Mouse (Mus musculus) heart, embryonic 12.5 days (tissue): ENCODE measurements around the gene Arhgef12. TPM values are rescaled to one million over a fixed set of nuclear protein-coding genes. Genes with fewer than 3 reads are reported as not detected.

ENCODE experiments used
- ATAC-seq: fragments of 200-750 bp; cut with Nextera tagmentation; 2 replicates; pipeline ENCODE4 v1.8.0; 2017; ENCODE audit warnings: moderate TSS enrichment, moderate library complexity; ENCODE audit not compliant: insufficient number of reproducible peaks, low FRiP score
- H3K27ac ChIP-seq: fragments of 300-500 bp; sonication (generic); 2 replicates; pipeline ENCODE4 v1.5.1; 2016; ENCODE audit warnings: mild to moderate bottlenecking, moderate library complexity; ENCODE audit not compliant: poor library complexity, severe bottlenecking
- H3K27me3 ChIP-seq: fragments of 300-500 bp; sonication (generic); replicated peaks from 2 replicates; pipeline ENCODE4 v1.6.1; 2016; ENCODE audit warnings: mild to moderate bottlenecking, moderate library complexity
- H3K36me3 ChIP-seq: fragments of 300-500 bp; sonication (generic); 2 replicates; pipeline ENCODE4 v1.6.1; 2016; ENCODE audit warnings: mild to moderate bottlenecking, moderate library complexity
- H3K4me1 ChIP-seq: fragments of 300-500 bp; sonication (generic); replicated peaks from 2 replicates; pipeline ENCODE4 v1.6.1; 2016; ENCODE audit warnings: mild to moderate bottlenecking
- H3K4me2 ChIP-seq: fragments of 300-500 bp; sonication (generic); 2 replicates; pipeline ENCODE4 v1.6.1; 2016; ENCODE audit warnings: mild to moderate bottlenecking, moderate library complexity
- H3K4me3 ChIP-seq: fragments of 300-500 bp; sonication (generic); 2 replicates; pipeline ENCODE4 v1.5.1; 2016; ENCODE audit warnings: mild to moderate bottlenecking
- H3K9ac ChIP-seq: fragments of 300-500 bp; sonication (generic); 2 replicates; pipeline ENCODE4 v1.6.1; 2016; ENCODE audit warnings: mild to moderate bottlenecking, moderate library complexity
- H3K9me3 ChIP-seq: fragments of 300-500 bp; sonication (generic); replicated peaks from 2 replicates; pipeline ENCODE4 v1.6.1; 2016; ENCODE audit warnings: mild to moderate bottlenecking, moderate library complexity
- WGBS: fragments of 180-500 bp; shearing (Covaris S2); methylation state at CpG from one replicate; pipeline ENCODE4 v1.1.7; 2016; 5-methylcytosine and 5-hydroxymethylcytosine counted together
- polyA plus RNA-seq: library from polyadenylated mRNA; unstranded; fragments of >200 nt; fragmentation: Nextera tagmentation; extraction: Ambion mirVana; gene quantifications from 2 replicates; pipeline ENCODE4 v1.2.1, GENCODE M21; 2016

Gene Arhgef12
- polyA plus RNA-seq, 1 experiment from 2014 or later = 13.9 TPM

DNA sequence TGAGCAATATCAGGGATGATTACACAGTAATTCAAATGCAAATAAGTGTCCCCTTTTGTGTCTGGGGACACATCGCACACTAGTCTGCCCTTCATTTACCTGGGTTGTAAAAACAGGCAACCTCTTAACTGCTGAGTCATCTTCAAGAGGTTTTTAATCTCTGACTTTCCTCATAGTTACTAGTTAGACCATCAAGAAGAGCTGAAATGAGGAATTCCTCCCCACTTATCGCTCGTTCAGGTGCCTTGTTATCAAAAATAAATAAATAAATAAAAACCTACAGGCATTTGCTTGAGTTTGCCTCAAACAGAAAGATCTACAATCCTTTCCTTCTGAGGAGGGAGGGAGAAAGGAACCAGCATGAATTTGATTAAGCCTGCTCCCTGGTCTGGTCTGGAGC lies 1.7 kb upstream of the Arhgef12 start:
- Histone ChIP-seq H3K4me3 (no peak overlapping the region), H3K9ac (no peak overlapping the region), H3K4me1 (peaks cover 12% of the 10 kb centered on the region), H3K36me3 (peaks cover 19% of the 10 kb centered on the region), H3K27ac (no peak overlapping the region), H3K4me2 (no peak overlapping the region), H3K27me3 (no peaks in the 10 kb centered on the region), H3K9me3 (no peaks in the 10 kb centered on the region)
- ATAC-seq = no peak
- 74% methylated on average over 3 of the region's 3 CpGs for WGBS

- no peak overlapping the region for H3K27ac ChIP-seq
- WGBS = 73% methylated on average over 1 of the region's 1 CpGs
- peaks cover 19% of the 10 kb centered on the region for H3K36me3 ChIP-seq
- H3K4me3 ChIP-seq = no peak overlapping the region
- no peaks in the 10 kb centered on the region for H3K27me3 ChIP-seq
- H3K9ac ChIP-seq = no peak overlapping the region
- H3K4me2 ChIP-seq = no peak overlapping the region
- ATAC-seq = no peak
- peaks cover 16% of the 10 kb centered on the region for H3K4me1 ChIP-seq
- no peaks in the 10 kb centered on the region for H3K9me3 ChIP-seq
Measured at GRCm38 (mm10) chr9:43108081-43108480, 1.0 kb upstream of the Arhgef12 start.

DNA sequence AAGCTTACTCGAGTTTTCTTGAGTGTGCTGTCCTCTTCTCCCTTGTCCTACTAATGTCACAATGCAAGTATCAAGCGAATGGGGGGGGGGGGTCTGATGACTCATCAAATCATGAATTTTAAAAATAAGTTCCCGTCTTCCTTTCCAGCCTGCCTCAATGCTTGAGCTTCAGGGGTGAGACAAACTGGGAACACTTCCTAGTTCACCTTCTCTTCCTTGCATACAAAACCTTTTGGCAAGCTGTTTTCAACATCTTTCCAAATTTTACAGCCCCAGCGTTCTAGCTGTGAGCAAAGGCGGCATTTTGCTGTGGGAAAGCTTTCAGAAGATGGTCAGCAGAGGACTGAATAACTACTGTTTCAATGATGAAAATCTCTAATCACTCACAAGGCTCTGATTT lies 516 bp upstream of the Arhgef12 start:
- no peak overlapping the region for H3K9ac ChIP-seq
- H3K9me3 ChIP-seq = no peaks in the 10 kb centered on the region
- no peak overlapping the region for H3K27ac ChIP-seq
- no peaks in the 10 kb centered on the region for H3K27me3 ChIP-seq
- peaks cover 21% of the 10 kb centered on the region for H3K4me1 ChIP-seq
- H3K4me3 ChIP-seq = no peak overlapping the region
- no peak for ATAC-seq
- peaks cover 19% of the 10 kb centered on the region for H3K36me3 ChIP-seq
- H3K4me2 ChIP-seq = 0 out of 2 replicates have a peak overlapping the region, but pooled peaks have one; percentile 84
- 51% methylated on average over 5 of the region's 5 CpGs for WGBS

- peak overlapping the region; percentile 72 for H3K4me3 ChIP-seq
- peak overlapping the region; percentile 84 for H3K4me2 ChIP-seq
- ATAC-seq = no peak
- 25% methylated on average over 22 of the region's 22 CpGs for WGBS
- no peaks in the 10 kb centered on the region for H3K9me3 ChIP-seq
- peak overlapping the region; percentile 92 for H3K27ac ChIP-seq
- peak overlapping the region; percentile 92 for H3K9ac ChIP-seq
- peaks cover 16% of the 10 kb centered on the region for H3K36me3 ChIP-seq
- H3K4me1 ChIP-seq = peaks cover 30% of the 10 kb centered on the region
- no peaks in the 10 kb centered on the region for H3K27me3 ChIP-seq
Measured at GRCm38 (mm10) chr9:43106426-43107186, 433 bp downstream of the Arhgef12 start.

GRCm38 (mm10) chr9:43105664-43106361 lies 1.2 kb downstream of the Arhgef12 start:
- peak overlapping the region; percentile 92 for H3K27ac ChIP-seq
- H3K9me3 ChIP-seq = no peaks in the 10 kb centered on the region
- peak; percentile 86 for ATAC-seq
- peaks cover 8% of the 10 kb centered on the region for H3K36me3 ChIP-seq
- peak overlapping the region; percentile 92 for H3K9ac ChIP-seq
- peak overlapping the region; percentile 84 for H3K4me2 ChIP-seq
- peaks cover 31% of the 10 kb centered on the region for H3K4me1 ChIP-seq
- no peaks in the 10 kb centered on the region for H3K27me3 ChIP-seq
- peak overlapping the region; percentile 72 for H3K4me3 ChIP-seq
- WGBS = under 1% methylated on average over 90 of the region's 91 CpGs

- peak overlapping the region; percentile 72 for H3K4me3 ChIP-seq
- under 1% methylated on average over 40 of the region's 40 CpGs for WGBS
- H3K4me1 ChIP-seq = peaks cover 33% of the 10 kb centered on the region
- H3K4me2 ChIP-seq = peak overlapping the region; percentile 84
- H3K9ac ChIP-seq = peak overlapping the region; percentile 92
- H3K27ac ChIP-seq = peak overlapping the region; percentile 92
- H3K9me3 ChIP-seq = no peaks in the 10 kb centered on the region
- H3K36me3 ChIP-seq = peaks cover under 1% of the 10 kb centered on the region; the same call in 1 of the 2 replicates
- ATAC-seq = no peak
- H3K27me3 ChIP-seq = no peaks in the 10 kb centered on the region
Measured at GRCm38 (mm10) chr9:43104873-43105663, 2.0 kb downstream of the Arhgef12 start.

DNA sequence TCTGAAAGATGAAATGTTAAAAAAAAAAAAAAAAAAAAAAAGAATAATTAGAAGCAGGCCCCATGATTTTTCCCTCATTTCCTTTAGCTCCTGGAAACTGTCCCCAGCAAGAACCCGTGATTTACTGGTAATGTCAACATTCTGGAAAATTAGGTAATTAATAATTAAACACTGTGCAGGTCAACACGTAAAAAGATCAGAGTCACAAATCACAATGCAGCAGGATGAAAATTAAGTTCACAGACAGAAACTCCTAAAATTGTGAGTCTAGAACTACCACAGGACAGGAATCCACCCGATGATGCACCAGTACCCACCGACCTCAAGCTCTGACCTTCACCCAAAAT lies 2.5 kb downstream of the Arhgef12 start:
- no peak for ATAC-seq
- Histone ChIP-seq H3K36me3 (no peaks in the 10 kb centered on the region), H3K27me3 (no peaks in the 10 kb centered on the region), H3K4me3 (peak overlapping the region; percentile 72), H3K4me2 (peak overlapping the region; percentile 84), H3K9ac (peak overlapping the region; percentile 92), H3K9me3 (no peaks in the 10 kb centered on the region), H3K27ac (peak overlapping the region; percentile 92; the same call in 1 of the 2 replicates), H3K4me1 (peaks cover 35% of the 10 kb centered on the region)
- 10% methylated on average over 4 of the region's 4 CpGs for WGBS

DNA sequence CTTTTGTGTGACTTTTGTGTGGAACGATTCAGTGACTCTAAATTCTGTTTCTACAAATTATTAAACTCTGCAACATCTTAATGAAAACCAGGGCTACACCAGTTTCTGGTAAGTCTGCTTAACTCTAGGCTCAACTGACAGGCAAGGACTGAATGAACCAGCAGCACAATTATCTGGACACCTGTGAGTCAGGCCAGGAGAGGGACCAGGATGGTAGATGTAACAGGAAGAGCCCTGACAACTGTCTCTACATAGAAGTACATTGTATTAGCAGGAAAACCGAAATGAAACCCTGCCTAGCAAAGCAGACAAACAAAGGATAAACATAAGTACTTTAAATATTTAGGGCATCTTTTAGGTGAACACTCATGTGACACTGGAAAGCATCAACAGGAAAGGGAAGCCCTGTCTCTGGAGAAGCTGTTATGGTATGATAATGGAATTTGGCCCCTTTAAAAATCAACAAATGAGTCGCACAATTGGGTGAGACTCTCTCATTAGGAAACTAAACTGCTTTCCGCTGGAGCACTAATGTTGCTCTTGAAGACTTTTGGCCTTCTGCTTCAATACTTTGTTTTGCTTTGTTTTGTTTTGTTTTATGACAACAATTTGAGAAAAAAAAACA lies 3.3 kb downstream of the Arhgef12 start:
- 34% methylated on average over 4 of the region's 4 CpGs for WGBS
- no peaks in the 10 kb centered on the region for H3K36me3 ChIP-seq
- peak overlapping the region; percentile 72 for H3K4me3 ChIP-seq
- H3K27ac ChIP-seq = peak overlapping the region; percentile 14; the same call in 1 of the 2 replicates
- no peak for ATAC-seq
- H3K4me1 ChIP-seq = peaks cover 37% of the 10 kb centered on the region
- H3K9ac ChIP-seq = peak overlapping the region; percentile 53
- no peaks in the 10 kb centered on the region for H3K9me3 ChIP-seq
- H3K27me3 ChIP-seq = no peaks in the 10 kb centered on the region
- H3K4me2 ChIP-seq = peak overlapping the region; percentile 84

DNA sequence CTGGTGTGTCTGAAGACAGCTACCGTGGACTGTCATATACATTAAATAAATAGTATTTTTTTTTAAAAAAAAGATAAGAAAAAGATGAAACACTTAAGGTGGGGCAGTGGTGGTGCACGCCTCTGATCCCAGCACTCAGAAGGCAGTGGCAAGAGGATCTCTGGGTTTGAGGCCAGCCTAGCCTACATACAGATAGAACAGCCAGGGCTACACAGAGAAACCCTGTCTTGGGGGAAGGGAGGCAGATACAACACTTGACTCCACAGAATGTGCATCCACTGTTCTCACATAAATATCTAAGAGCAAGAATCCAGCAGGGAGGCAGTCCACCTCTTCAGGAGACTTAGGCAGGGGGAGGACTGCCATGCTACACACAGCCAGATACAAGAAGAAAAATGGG lies 4.1 kb downstream of the Arhgef12 start:
- peak overlapping the region; percentile 63 for H3K4me2 ChIP-seq
- peak overlapping the region; percentile 68 for H3K27ac ChIP-seq
- H3K4me3 ChIP-seq = peak overlapping the region; percentile 30
- H3K36me3 ChIP-seq = no peaks in the 10 kb centered on the region
- no peak for ATAC-seq
- no peaks in the 10 kb centered on the region for H3K9me3 ChIP-seq
- H3K4me1 ChIP-seq = peaks cover 39% of the 10 kb centered on the region
- H3K27me3 ChIP-seq = no peaks in the 10 kb centered on the region
- 84% methylated on average over 2 of the region's 2 CpGs for WGBS
- peak overlapping the region; percentile 58 for H3K9ac ChIP-seq

- Histone ChIP-seq H3K4me2 (peak overlapping the region; percentile 45), H3K9me3 (no peaks in the 10 kb centered on the region), H3K36me3 (no peaks in the 10 kb centered on the region), H3K27ac (peak overlapping the region; percentile 68), H3K9ac (0 out of 2 replicates have a peak overlapping the region, but pooled peaks have one; percentile 4), H3K4me1 (peaks cover 37% of the 10 kb centered on the region), H3K4me3 (peak overlapping the region; percentile 30), H3K27me3 (no peaks in the 10 kb centered on the region)
- ATAC-seq = peak; percentile 75
- 39% methylated on average over 8 of the region's 8 CpGs for WGBS
Measured at GRCm38 (mm10) chr9:43101936-43102595, 5.0 kb downstream of the Arhgef12 start.
